Mouse (Mus musculus) bone marrow macrophage, adult 2 months (primary cell): ENCODE results near the gene Steap3.

ENCODE experiments used
- CTCF ChIP-seq: IDR thresholded peaks from 2 replicates; pipeline ENCODE4 v1.5.1; 2012; ENCODE audit warnings: low read depth, mild to moderate bottlenecking, low read length, moderate library complexity
- POLR2A ChIP-seq: IDR thresholded peaks from 2 replicates; pipeline ENCODE4 v1.6.1; 2012; ENCODE audit warnings: mild to moderate bottlenecking, low read depth, low read length, borderline replicate concordance

GRCm38 (mm10) chr1:120162616-120163015 lies 109.9 kb downstream of the Steap3 start:
- TF ChIP-seq CTCF (no peak), POLR2A (no peak)
